Mouse (Mus musculus) cerebellum, adult 2 months (tissue): Measurements from ENCODE around the gene Ptx4.

Experiments
- CTCF ChIP-seq: fragments of 200-500 bp; IDR thresholded peaks from 2 replicates; pipeline ENCODE4 v1.5.1; 2011; ENCODE audit warnings: low read depth, mild to moderate bottlenecking, control low read depth, low read length, moderate library complexity, borderline replicate concordance; ENCODE audit not compliant: insufficient read depth
- POLR2A ChIP-seq: fragments of 200-500 bp; IDR thresholded peaks from 2 replicates; pipeline ENCODE4 v1.6.1; 2011; ENCODE audit warnings: low read length, control low read depth, borderline replicate concordance; ENCODE audit not compliant: insufficient read depth

DNA sequence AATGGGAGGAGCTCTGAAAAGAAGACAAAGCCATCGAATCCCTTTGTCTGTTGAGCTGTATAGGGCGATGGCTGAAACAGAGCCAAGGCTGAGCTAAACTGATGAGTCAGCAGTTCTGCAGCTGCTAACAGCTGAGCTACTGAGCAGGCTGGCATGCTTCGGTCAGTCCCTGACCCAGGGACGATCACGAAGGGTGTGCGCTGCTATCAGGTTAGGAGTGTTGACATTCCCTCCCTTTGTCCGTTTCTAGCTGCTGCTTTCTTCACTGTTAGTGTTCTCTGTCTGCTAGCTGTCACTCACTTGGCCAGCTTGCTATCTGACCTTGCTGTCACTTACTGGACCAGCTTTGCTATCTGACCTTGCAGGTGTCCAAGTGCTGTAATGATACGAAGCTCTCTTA lies 6.5 kb downstream of the Ptx4 start:
- TF ChIP-seq CTCF (no peak), POLR2A (no peak)
